Mouse (Mus musculus) spleen, embryonic (tissue): ENCODE measurements around the gene Fktn.
"Not testable (repeated sequence)": the region's sequence is repeated elsewhere in the genome, so short reads cannot be mapped to it uniquely, and the experiment has no call there.

Experiments used
- CTCF ChIA-PET: fragments of 350-600 bp; sonication (Branson Sonifier 250); formaldehyde crosslinking; loops from one replicate; lab custom pipeline; 2022; lab: Charles Lee

The Fktn gene

GRCm38 (mm10) chr4:53713704-53714050 is at the start of gene Fktn:
Fktn (plus strand) TSS chr4:53713998.
- CTCF ChIA-PET = interaction anchor here (0.7 kb wide), 1 partner anchor 24 kb away, joined by 4 read pairs; no protein-coding TSS in a partner anchor

DNA sequence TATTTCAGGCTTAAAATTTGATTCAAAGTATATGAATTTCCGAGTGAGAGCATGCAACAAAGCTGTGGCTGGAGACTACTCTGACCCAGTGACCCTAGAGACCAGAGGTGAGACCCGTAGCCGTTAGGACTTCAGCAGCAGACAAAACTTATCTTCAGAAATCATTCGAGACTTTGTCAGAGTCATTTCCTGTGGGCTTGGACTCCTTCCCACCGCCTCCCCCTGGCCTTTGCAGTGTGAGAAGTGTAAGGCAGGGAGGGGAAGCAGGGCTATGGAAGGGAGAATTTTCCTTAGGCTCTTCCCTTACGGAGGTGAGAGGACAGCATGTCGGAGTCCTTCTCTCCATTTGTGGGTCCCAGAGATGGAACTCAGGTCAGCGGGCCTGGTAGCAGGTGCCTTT is 31.7 kb upstream of the Fktn start:
- CTCF ChIA-PET = no interaction called here

DNA sequence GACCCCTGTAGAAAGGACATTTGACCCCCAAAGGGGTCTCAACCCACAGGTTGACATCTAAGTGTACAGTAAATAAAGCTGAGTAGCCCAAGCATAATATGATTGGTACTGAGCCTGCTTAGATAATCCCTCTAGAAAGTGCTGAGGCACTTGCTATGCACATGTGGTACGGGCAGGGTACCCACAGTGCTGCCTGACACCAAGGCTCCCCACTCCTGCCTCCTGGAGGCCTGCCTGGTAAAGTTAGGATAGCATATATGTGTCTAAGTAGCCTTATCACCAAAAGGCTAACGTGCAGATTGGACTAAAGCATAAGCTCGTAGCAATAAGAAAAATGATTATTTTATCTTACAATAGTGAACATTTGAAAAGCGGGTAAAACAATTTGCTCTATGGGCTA is 24.8 kb upstream of the Fktn start:
- CTCF ChIA-PET = no interaction called here

DNA sequence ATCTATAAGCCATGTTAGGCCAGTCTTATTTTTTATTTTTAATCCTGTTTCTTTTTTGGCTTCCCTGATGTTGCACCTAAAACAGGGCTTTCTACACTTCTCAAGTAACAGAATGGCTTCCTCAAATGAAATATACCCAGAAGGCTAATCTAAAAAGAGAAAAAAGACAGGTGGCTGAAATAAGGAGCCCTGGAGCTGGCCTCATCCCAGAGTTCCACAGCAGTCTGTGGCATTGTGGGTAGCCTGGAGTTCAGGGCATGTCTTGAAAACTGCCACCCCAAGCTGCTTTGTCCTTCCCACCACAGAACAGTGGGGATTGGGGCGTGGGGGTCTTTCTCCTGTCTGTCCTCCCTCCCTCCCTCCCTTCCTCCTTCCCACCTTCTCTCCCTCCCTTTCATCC is 22.4 kb upstream of the Fktn start:
- CTCF ChIA-PET = no interaction called here

DNA sequence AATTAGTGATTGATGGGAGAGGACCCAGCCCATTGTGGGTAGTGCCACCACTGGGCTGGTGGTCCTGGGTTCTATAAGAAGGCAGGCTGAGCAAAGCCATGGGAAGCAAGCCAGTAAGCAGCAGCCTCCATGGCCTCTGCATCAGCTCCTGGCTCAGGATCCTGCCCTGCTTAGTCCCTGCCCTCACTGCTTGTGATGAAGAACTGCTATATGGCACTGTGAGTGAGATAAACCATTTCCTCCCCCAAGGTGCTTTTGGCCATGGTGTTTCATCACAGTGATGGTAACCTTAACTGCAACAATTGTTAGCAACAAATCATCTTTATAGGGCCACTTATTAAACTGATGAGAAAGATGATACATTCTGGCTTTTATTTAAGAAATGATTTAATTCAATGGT is 4.6 kb upstream of the Fktn start:
- CTCF ChIA-PET = not testable (repeated sequence)

GRCm38 (mm10) chr4:53710021-53710420 is 3.8 kb upstream of the Fktn start:
- CTCF ChIA-PET = no interaction called here

GRCm38 (mm10) chr4:53710555-53711328 is 3.1 kb upstream of the Fktn start:
- CTCF ChIA-PET = no interaction called here

- CTCF ChIA-PET = interaction anchor here (0.7 kb wide), 1 partner anchor 239 kb away, joined by 8 read pairs; no protein-coding TSS in a partner anchor
Measured at GRCm38 (mm10) chr4:53714051-53714814, 435 bp downstream of the Fktn start.

- CTCF ChIA-PET = no interaction called here
Measured at GRCm38 (mm10) chr4:53715977-53716376, 2.2 kb downstream of the Fktn start.

GRCm38 (mm10) chr4:53717546-53717945 is 3.7 kb downstream of the Fktn start:
- CTCF ChIA-PET = no interaction called here

DNA sequence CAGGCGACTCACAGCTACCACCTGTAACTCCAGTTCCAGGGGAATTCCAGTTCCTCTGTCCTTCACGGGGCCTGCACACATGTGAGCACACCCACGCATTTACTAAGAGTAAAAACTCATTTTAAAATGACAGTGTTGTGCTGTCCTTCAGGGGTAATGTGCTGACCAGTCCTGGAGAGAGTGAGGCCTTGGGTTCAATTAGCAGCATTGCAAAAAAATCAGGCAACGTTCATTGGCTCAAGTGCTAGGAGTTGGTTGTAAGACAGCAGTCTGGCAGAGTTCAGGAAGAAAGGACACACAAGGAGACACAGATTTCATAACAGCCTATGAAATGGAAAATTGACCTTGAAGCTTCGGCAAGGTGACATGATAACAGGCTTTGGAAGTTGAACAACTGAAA is 4.5 kb downstream of the Fktn start:
- CTCF ChIA-PET = no interaction called here

GRCm38 (mm10) chr4:53722506-53722905 is 8.7 kb downstream of the Fktn start:
- CTCF ChIA-PET = no interaction called here

GRCm38 (mm10) chr4:53726100-53726499 is 12.3 kb downstream of the Fktn start:
- CTCF ChIA-PET = not testable (repeated sequence)

- CTCF ChIA-PET = no interaction called here
Measured at GRCm38 (mm10) chr4:53728121-53728520, 14.3 kb downstream of the Fktn start.

DNA sequence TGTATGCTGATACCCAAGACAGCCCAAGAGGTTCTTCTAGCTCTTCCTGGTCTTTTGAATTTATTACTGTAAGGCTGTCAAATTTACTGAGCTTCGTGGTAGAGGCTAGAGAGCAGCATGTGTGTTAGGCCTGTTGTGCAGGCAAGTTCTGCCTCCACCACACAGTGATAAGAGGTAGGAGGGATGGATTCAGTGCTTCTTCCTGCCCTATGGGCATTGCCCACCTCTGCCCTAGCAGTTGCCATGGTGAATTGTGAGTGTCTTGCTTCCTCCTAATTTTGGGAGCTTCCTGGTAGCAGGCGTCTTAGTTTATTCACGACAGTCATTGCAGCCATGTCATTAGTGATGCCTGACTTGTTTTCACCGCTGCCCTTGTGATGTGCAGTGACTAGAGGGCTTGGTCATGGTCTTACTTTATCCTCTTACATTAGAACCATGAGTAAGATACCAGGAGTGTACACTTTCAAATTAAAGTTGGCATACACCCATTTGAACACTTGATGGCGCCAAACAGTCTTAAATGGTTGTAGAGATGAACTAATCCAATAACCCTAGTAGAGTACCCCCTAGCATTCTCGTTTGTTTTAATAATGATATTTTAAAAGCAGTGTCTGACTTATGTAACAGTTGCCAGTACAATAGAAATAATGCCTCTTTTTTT is 25.3 kb downstream of the Fktn start:
- CTCF ChIA-PET = interaction anchor here (0.7 to 2.2 kb wide), 2 partner anchors 43 to 106 kb away, joined by 3 to 9 read pairs; no protein-coding TSS in a partner anchor

DNA sequence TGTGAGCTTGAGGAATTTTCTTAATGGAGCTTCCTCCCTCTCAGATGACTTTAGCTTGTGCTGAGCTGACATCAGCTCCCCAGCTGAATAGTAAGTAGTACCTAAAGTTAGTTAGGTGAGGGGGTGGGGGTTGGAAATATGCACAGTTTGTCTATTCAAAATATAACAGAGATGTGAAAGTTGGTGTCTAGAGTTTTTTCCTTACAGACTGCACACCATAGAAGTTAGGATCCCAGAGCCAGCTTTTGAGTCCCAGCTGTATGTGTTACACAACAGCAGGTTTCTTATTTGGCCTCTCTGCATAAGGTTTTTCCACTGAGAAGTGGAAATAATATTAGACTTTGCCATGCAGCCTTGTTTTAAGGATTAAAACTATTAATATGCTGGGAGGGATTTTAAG is 36.0 kb downstream of the Fktn start:
- CTCF ChIA-PET = interaction anchor here (0.6 kb wide), 1 partner anchor 1310 kb away, joined by 15 read pairs; no protein-coding TSS in a partner anchor

DNA sequence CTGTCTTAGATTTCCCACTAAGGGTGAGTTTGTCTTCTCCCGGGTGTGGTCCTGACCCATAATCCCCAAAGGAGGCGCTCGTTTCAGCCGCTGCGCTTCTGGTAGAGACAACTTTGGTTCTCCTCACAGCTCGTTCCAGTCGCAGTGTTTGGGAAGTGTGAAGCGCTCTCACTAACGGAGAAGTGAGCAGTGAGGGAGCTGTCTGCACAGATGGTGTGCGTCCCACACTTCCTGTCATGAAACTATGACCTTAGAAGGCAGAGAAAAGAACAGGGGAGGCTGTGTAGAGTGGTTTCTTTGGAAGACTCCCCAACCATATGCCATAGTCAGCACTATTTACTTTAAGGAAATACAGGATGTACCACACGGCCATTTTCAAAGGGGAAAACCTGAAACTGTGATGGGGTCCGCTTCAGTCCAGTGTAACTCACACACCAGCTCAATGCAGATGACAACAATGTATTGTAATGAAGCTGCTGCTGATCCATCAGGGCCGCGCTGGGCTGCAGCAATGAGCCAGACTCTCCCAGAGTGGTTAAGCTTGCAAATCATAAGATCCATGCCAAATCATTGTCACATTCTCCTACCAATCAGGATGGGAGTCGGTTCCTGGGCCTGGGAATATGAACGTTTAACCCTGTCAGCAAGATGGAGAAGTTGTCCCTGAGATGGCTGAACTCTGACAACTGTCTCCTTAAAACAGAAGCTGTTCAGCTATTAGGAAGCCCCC is 36.8 kb downstream of the Fktn start:
- CTCF ChIA-PET = interaction anchor here (0.6 kb wide), 1 partner anchor 1311 kb away, joined by 15 read pairs; no protein-coding TSS in a partner anchor

DNA sequence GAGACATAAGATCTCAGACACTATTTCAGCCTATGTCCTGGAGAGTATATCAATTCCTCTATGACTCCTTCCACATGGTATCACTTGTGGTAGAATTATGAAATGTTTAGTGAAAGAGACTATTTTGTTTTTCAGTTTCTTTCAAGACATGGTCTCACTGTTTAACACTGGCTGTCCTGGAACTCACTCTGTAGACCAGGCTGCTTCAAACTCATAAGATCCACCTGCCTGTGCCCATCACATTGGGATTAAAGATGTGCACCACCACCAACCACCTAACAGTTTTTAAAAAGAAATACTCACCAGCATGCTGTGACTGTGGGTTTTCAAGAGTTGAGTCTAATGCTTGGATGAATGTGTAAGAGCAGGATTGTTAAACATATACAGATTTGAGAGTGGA is 43.2 kb downstream of the Fktn start:
- CTCF ChIA-PET = no interaction called here

DNA sequence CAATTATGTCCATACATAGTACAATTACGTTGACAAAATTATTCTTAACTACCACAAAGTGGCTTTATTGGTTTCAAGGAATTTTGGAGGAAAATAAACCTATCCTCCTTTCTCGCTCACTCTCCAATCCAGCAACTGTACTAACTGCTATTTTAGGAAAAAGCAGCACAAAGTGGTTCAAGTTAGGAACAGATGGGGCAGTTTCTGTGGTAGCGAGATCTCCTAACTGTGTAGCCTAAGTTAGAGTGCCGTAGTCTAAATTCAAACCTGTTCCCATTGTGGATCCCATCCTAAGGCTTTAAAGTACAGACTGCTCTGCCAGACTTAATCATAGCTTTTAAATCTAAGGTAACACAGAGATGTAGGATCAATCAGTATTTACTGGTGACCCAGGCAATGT is 45.0 kb downstream of the Fktn start:
- CTCF ChIA-PET = no interaction called here

GRCm38 (mm10) chr4:53759678-53760077 is 45.9 kb downstream of the Fktn start:
- CTCF ChIA-PET = no interaction called here

DNA sequence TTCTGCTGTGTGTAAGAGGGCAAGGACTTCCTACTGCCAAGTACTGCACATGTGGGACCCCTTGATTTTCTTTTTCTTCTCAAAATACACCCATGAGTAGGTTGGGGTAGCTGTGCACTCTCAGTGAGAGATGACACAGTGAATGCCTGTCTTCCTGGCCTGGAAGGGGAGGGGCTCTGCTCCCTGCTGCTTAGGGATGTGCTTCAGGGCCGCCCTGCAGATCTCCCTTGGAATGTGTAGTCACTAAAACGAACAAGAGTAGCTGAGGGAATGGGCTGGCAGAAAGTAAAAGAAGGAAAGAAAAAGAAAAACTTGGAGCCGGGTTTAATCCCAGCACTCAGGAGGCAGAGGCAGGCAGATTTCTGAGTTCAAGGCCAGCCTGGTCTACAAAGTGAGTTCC is 48.7 kb downstream of the Fktn start:
- CTCF ChIA-PET = no interaction called here
